Mouse (Mus musculus) embryonic facial prominence, embryonic 10.5 days (tissue): ENCODE measurements around the gene Gm20431. TPM values are rescaled to one million over a fixed set of nuclear protein-coding genes. Genes with fewer than 3 reads are reported as not detected.

Experiments used
- DNase-seq: peaks from one replicate; pipeline ENCODE4 v3.0.0-alpha.2; 2017; ENCODE audit warnings: low spot score
- H3K27ac ChIP-seq: fragments of 300-500 bp; sonication (generic); replicated peaks from 2 replicates; pipeline ENCODE4 v1.5.1; 2016; ENCODE audit warnings: mild to moderate bottlenecking
- H3K27me3 ChIP-seq: fragments of 300-500 bp; sonication (generic); replicated peaks from 2 replicates; pipeline ENCODE4 v1.6.1; 2016; ENCODE audit warnings: low read depth, mild to moderate bottlenecking; ENCODE audit not compliant: poor library complexity, severe bottlenecking
- H3K36me3 ChIP-seq: fragments of 300-500 bp; sonication (generic); replicated peaks from 2 replicates; pipeline ENCODE4 v1.6.1; 2016; ENCODE audit warnings: mild to moderate bottlenecking, moderate library complexity
- H3K4me1 ChIP-seq: fragments of 300-500 bp; sonication (generic); 2 replicates; pipeline ENCODE4 v1.6.1; 2016
- H3K4me3 ChIP-seq: fragments of 300-500 bp; sonication (generic); 2 replicates; pipeline ENCODE4 v1.5.1; 2016; ENCODE audit warnings: mild to moderate bottlenecking, moderate library complexity
- H3K9me3 ChIP-seq: fragments of 300-500 bp; sonication (generic); 2 replicates; pipeline ENCODE4 v1.6.1; 2016; ENCODE audit warnings: mild to moderate bottlenecking
- WGBS: fragments of 180-500 bp; shearing (Covaris S2); methylation state at CpG from one replicate; pipeline ENCODE4 v1.1.7; 2016; 5-methylcytosine and 5-hydroxymethylcytosine counted together
- polyA plus RNA-seq: library from polyadenylated mRNA; unstranded; fragments of >200 nt; fragmentation: Nextera tagmentation; extraction: Ambion mirVana; gene quantifications from 2 replicates; pipeline ENCODE4 v1.2.1, GENCODE M21; 2016

Gene Gm20431
- polyA plus RNA-seq, 1 experiment from 2014 or later: 4.9 TPM

- 83% methylated on average over 4 of the region's 4 CpGs for WGBS
- Histone ChIP-seq H3K9me3 (no peaks in the 10 kb centered on the region), H3K27ac (no peak overlapping the region), H3K4me3 (no peak overlapping the region), H3K27me3 (no peaks in the 10 kb centered on the region), H3K36me3 (no peaks in the 10 kb centered on the region), H3K4me1 (peaks cover 17% of the 10 kb centered on the region)
- DNase-seq: no peak
Measured at GRCm38 (mm10) chr2:167669398-167669797, 8.1 kb upstream of the Gm20431 start.

- Histone ChIP-seq H3K4me1 (peaks cover 17% of the 10 kb centered on the region), H3K9me3 (no peaks in the 10 kb centered on the region), H3K27ac (no peak overlapping the region), H3K4me3 (no peak overlapping the region), H3K27me3 (peaks cover under 1% of the 10 kb centered on the region; the same call in 1 of the 2 replicates), H3K36me3 (no peaks in the 10 kb centered on the region)
- 85% methylated on average over 5 of the region's 5 CpGs for WGBS
- no peak for DNase-seq
Measured at GRCm38 (mm10) chr2:167668426-167668825, 7.1 kb upstream of the Gm20431 start.

GRCm38 (mm10) chr2:167665972-167666713 is 4.8 kb upstream of the Gm20431 start:
- DNase-seq: no peak
- 79% methylated on average over 18 of the region's 18 CpGs for WGBS
- Histone ChIP-seq H3K27me3 (peaks cover 16% of the 10 kb centered on the region), H3K4me1 (peaks cover 14% of the 10 kb centered on the region), H3K4me3 (no peak overlapping the region), H3K9me3 (no peaks in the 10 kb centered on the region), H3K27ac (no peak overlapping the region), H3K36me3 (no peaks in the 10 kb centered on the region)

GRCm38 (mm10) chr2:167662713-167663112 is 1.4 kb upstream of the Gm20431 start:
- Histone ChIP-seq H3K36me3 (peaks cover 9% of the 10 kb centered on the region), H3K4me3 (peak overlapping the region; percentile 81), H3K27me3 (peaks cover 16% of the 10 kb centered on the region), H3K27ac (no peak overlapping the region), H3K9me3 (no peaks in the 10 kb centered on the region), H3K4me1 (peaks cover 43% of the 10 kb centered on the region)
- WGBS: 53% methylated on average over 6 of the region's 6 CpGs
- DNase-seq: no peak

- H3K27me3 ChIP-seq: peaks cover 16% of the 10 kb centered on the region
- peaks cover 51% of the 10 kb centered on the region for H3K4me1 ChIP-seq
- H3K4me3 ChIP-seq: peak overlapping the region; percentile 81
- peaks cover 26% of the 10 kb centered on the region for H3K36me3 ChIP-seq
- H3K27ac ChIP-seq: peak overlapping the region; percentile 88
- no peaks in the 10 kb centered on the region for H3K9me3 ChIP-seq
- DNase-seq: peak; percentile 52
- WGBS: 1% methylated on average over 12 of the region's 12 CpGs
Measured at GRCm38 (mm10) chr2:167660611-167660971, 705 bp downstream of the Gm20431 start.

- H3K27ac ChIP-seq: peak overlapping the region; percentile 88
- no peaks in the 10 kb centered on the region for H3K9me3 ChIP-seq
- peak; percentile 47 for DNase-seq
- 20% methylated on average over 13 of the region's 13 CpGs for WGBS
- peak overlapping the region; percentile 81 for H3K4me3 ChIP-seq
- H3K27me3 ChIP-seq: peaks cover 16% of the 10 kb centered on the region
- peaks cover 28% of the 10 kb centered on the region for H3K36me3 ChIP-seq
- peaks cover 51% of the 10 kb centered on the region for H3K4me1 ChIP-seq
Measured at GRCm38 (mm10) chr2:167659847-167660610, 1.3 kb downstream of the Gm20431 start.

GRCm38 (mm10) chr2:167659177-167659846 is 2.0 kb downstream of the Gm20431 start:
- H3K4me1 ChIP-seq: peaks cover 51% of the 10 kb centered on the region
- no peak for DNase-seq
- peaks cover 35% of the 10 kb centered on the region for H3K36me3 ChIP-seq
- H3K27ac ChIP-seq: peak overlapping the region; percentile 88
- peak overlapping the region; percentile 81 for H3K4me3 ChIP-seq
- H3K9me3 ChIP-seq: no peaks in the 10 kb centered on the region
- peaks cover 16% of the 10 kb centered on the region for H3K27me3 ChIP-seq
- WGBS: 63% methylated on average over 10 of the region's 10 CpGs

- Histone ChIP-seq H3K4me3 (peak overlapping the region; percentile 81), H3K27me3 (peaks cover 16% of the 10 kb centered on the region), H3K9me3 (no peaks in the 10 kb centered on the region), H3K36me3 (peaks cover 41% of the 10 kb centered on the region), H3K27ac (peak overlapping the region; percentile 12; the same call in 1 of the 2 replicates), H3K4me1 (peaks cover 51% of the 10 kb centered on the region)
- DNase-seq: no peak
- 69% methylated on average over 11 of the region's 11 CpGs for WGBS
Measured at GRCm38 (mm10) chr2:167658712-167659111, 2.6 kb downstream of the Gm20431 start.

GRCm38 (mm10) chr2:167657973-167658372 is 3.3 kb downstream of the Gm20431 start:
- no peaks in the 10 kb centered on the region for H3K9me3 ChIP-seq
- H3K36me3 ChIP-seq: peaks cover 48% of the 10 kb centered on the region
- 86% methylated on average over 4 of the region's 4 CpGs for WGBS
- DNase-seq: no peak
- peak overlapping the region; percentile 12; the same call in 1 of the 2 replicates for H3K27ac ChIP-seq
- peaks cover 51% of the 10 kb centered on the region for H3K4me1 ChIP-seq
- peak overlapping the region; percentile 81; the same call in 1 of the 2 replicates for H3K4me3 ChIP-seq
- H3K27me3 ChIP-seq: peaks cover 11% of the 10 kb centered on the region

GRCm38 (mm10) chr2:167656629-167657478 is 4.4 kb downstream of the Gm20431 start:
- peaks cover 60% of the 10 kb centered on the region for H3K36me3 ChIP-seq
- H3K27ac ChIP-seq: 0 out of 2 replicates have a peak overlapping the region, but pooled peaks have one; percentile 5
- peaks cover 44% of the 10 kb centered on the region for H3K4me1 ChIP-seq
- WGBS: 80% methylated on average over 16 of the region's 16 CpGs
- DNase-seq: no peak
- no peaks in the 10 kb centered on the region for H3K27me3 ChIP-seq
- H3K9me3 ChIP-seq: no peaks in the 10 kb centered on the region
- no peak overlapping the region for H3K4me3 ChIP-seq

- peaks cover 77% of the 10 kb centered on the region for H3K36me3 ChIP-seq
- H3K4me3 ChIP-seq: no peak overlapping the region
- no peaks in the 10 kb centered on the region for H3K27me3 ChIP-seq
- peaks cover 31% of the 10 kb centered on the region for H3K4me1 ChIP-seq
- no peak for DNase-seq
- 86% methylated on average over 10 of the region's 10 CpGs for WGBS
- H3K27ac ChIP-seq: no peak overlapping the region
- no peaks in the 10 kb centered on the region for H3K9me3 ChIP-seq
Measured at GRCm38 (mm10) chr2:167654911-167655600, 6.2 kb downstream of the Gm20431 start.
